Mouse (Mus musculus) left cerebral cortex, postnatal 14 days (tissue): ENCODE data around the gene Lyz1. TPM values are rescaled to one million over a fixed set of nuclear protein-coding genes. Genes with fewer than 3 reads are reported as not detected.

Experiments used
- DNase-seq, 2 experiments: peaks; one replicate each; pipeline ENCODE4 v3.0.0; 2021 to 2022; ENCODE audit warnings: low spot score in 2 of 2, mixed read lengths in 1 of 2
- intact Hi-C: fragments of 180-260 bp; cut with DNase I; formaldehyde crosslinking; loops from one replicate; pipeline ENCODE4 v1.15.1; 2025
- total RNA-seq, 2 experiments: library from RNA; stranded (reverse); gene quantifications; 2 replicates each; pipeline ENCODE4 v1.2.3; 2021

Lyz1 gene
- total RNA-seq, 2 experiments from 2014 or later, result 0.93 to 1.4 TPM

GRCm38 (mm10) chr10:117238603-117239002 is 54.1 kb downstream of the Lyz1 start, which contains the start of gene 9530003J23Rik:
TSS of gene 9530003J23Rik (minus strand) at chr10:117238703.
- no peak for DNase-seq
- intact Hi-C loops, result loop anchor here (5.0 kb wide), 1 partner anchor 39 kb away; no protein-coding TSS in a partner anchor

Other genes starting within 250 kb of the Lyz1 start
- not detected for gene Lrrc10, start 247.5 kb downstream of the Lyz1 start, total RNA-seq
- 100 to 1,000 TPM; 186 to 187 TPM for gene Cct2, start 229.1 kb downstream of the Lyz1 start, total RNA-seq
- 10 to 100 TPM; 28.3 to 29.3 TPM for gene Frs2, start 144.3 kb downstream of the Lyz1 start, total RNA-seq
- 10 to 100 TPM; 56.6 to 61.7 TPM for gene Yeats4, start 68.4 kb downstream of the Lyz1 start, total RNA-seq
- gene 9530003J23Rik, start 54.2 kb downstream of the Lyz1 start, total RNA-seq, result not detected
- gene Lyz2, start 10.5 kb downstream of the Lyz1 start, total RNA-seq, result 1 to 10 TPM; 7.2 to 8.3 TPM
- 100 to 1,000 TPM; 102 TPM for gene Cpsf6, start 87.1 kb upstream of the Lyz1 start, total RNA-seq